Mouse (Mus musculus): ENCODE data around the gene Otulinl. TPM values are rescaled to one million over a fixed set of nuclear protein-coding genes. Genes with fewer than 3 reads are reported as not detected.

Otulinl gene
- polyA plus RNA-seq, 1 experiment from 2014 or later, result 19.9 TPM

- H3K9ac ChIP-seq, result no peak overlapping the region
- no peaks in the 10 kb centered on the region for H3K27me3 ChIP-seq
- WGBS, result 20% methylated on average over 1 of the region's 1 CpGs
- H3K27ac ChIP-seq, result peak overlapping the region; percentile 59; the same call in 1 of the 2 replicates
- no peaks in the 10 kb centered on the region for H3K36me3 ChIP-seq
- no peak overlapping the region for H3K4me3 ChIP-seq
- peaks cover 17% of the 10 kb centered on the region; the same call in 1 of the 2 replicates for H3K4me1 ChIP-seq
- H3K4me2 ChIP-seq (replicated peaks), result no peak overlapping the region
- no peaks in the 10 kb centered on the region for H3K9me3 ChIP-seq
- no peak for ATAC-seq (ENCODE audit: insufficient number of reproducible peaks, insufficient read depth, low FRiP score, low TSS enrichment)
These were observed 21.6 kb upstream of the Otulinl start for GRCm38 (mm10) chr15:27702972-27703313.

- no peak overlapping the region for H3K4me3 ChIP-seq
- H3K9me3 ChIP-seq, result no peaks in the 10 kb centered on the region
- no peak overlapping the region for H3K4me2 ChIP-seq (replicated peaks)
- H3K4me1 ChIP-seq, result peaks cover 17% of the 10 kb centered on the region; the same call in 1 of the 2 replicates
- H3K27ac ChIP-seq, result peak overlapping the region; percentile 59; the same call in 1 of the 2 replicates
- H3K27me3 ChIP-seq, result no peaks in the 10 kb centered on the region
- H3K36me3 ChIP-seq, result no peaks in the 10 kb centered on the region
- WGBS, result 37% methylated on average over 11 of the region's 11 CpGs
- ATAC-seq (ENCODE audit: insufficient number of reproducible peaks, insufficient read depth, low FRiP score, low TSS enrichment), result no peak
- no peak overlapping the region for H3K9ac ChIP-seq
These were observed 20.9 kb upstream of the Otulinl start for GRCm38 (mm10) chr15:27702031-27702971.

GRCm38 (mm10) chr15:27697632-27698031 is 16.3 kb upstream of the Otulinl start:
- no peak overlapping the region for H3K27ac ChIP-seq
- 89% methylated on average over 5 of the region's 5 CpGs for WGBS
- H3K4me2 ChIP-seq (replicated peaks), result no peak overlapping the region
- no peak overlapping the region for H3K4me3 ChIP-seq
- no peak overlapping the region for H3K9ac ChIP-seq
- H3K4me1 ChIP-seq, result peaks cover 8% of the 10 kb centered on the region; the same call in 1 of the 2 replicates
- no peaks in the 10 kb centered on the region for H3K36me3 ChIP-seq
- ATAC-seq (ENCODE audit: insufficient number of reproducible peaks, insufficient read depth, low FRiP score, low TSS enrichment), result no peak
- H3K9me3 ChIP-seq, result no peaks in the 10 kb centered on the region
- H3K27me3 ChIP-seq, result no peaks in the 10 kb centered on the region

GRCm38 (mm10) chr15:27693235-27693634 is 11.9 kb upstream of the Otulinl start:
- H3K9me3 ChIP-seq, result no peaks in the 10 kb centered on the region
- H3K4me1 ChIP-seq, result no peaks in the 10 kb centered on the region
- no peaks in the 10 kb centered on the region for H3K27me3 ChIP-seq
- H3K4me2 ChIP-seq (replicated peaks), result no peak overlapping the region
- H3K9ac ChIP-seq, result no peak overlapping the region
- ATAC-seq (ENCODE audit: insufficient number of reproducible peaks, insufficient read depth, low FRiP score, low TSS enrichment), result no peak
- 86% methylated on average over 10 of the region's 10 CpGs for WGBS
- no peaks in the 10 kb centered on the region for H3K36me3 ChIP-seq
- no peak overlapping the region for H3K4me3 ChIP-seq
- H3K27ac ChIP-seq, result no peak overlapping the region

GRCm38 (mm10) chr15:27692161-27692560 is 10.8 kb upstream of the Otulinl start:
- WGBS, result 80% methylated on average over 7 of the region's 7 CpGs
- Histone ChIP-seq H3K9me3 (no peaks in the 10 kb centered on the region), H3K36me3 (no peaks in the 10 kb centered on the region), H3K4me1 (no peaks in the 10 kb centered on the region), H3K27me3 (no peaks in the 10 kb centered on the region), H3K4me2 (replicated peaks) (no peak overlapping the region), H3K4me3 (no peak overlapping the region), H3K9ac (no peak overlapping the region), H3K27ac (no peak overlapping the region)
- ATAC-seq (ENCODE audit: insufficient number of reproducible peaks, insufficient read depth, low FRiP score, low TSS enrichment), result no peak

GRCm38 (mm10) chr15:27691213-27691612 is 9.8 kb upstream of the Otulinl start:
- no peak for ATAC-seq (ENCODE audit: insufficient number of reproducible peaks, insufficient read depth, low FRiP score, low TSS enrichment)
- WGBS, result 86% methylated on average over 7 of the region's 7 CpGs
- no peak overlapping the region for H3K4me2 ChIP-seq (replicated peaks)
- H3K9me3 ChIP-seq, result no peaks in the 10 kb centered on the region
- H3K9ac ChIP-seq, result no peak overlapping the region
- no peak overlapping the region for H3K4me3 ChIP-seq
- no peaks in the 10 kb centered on the region for H3K27me3 ChIP-seq
- H3K36me3 ChIP-seq, result no peaks in the 10 kb centered on the region
- H3K27ac ChIP-seq, result no peak overlapping the region
- no peaks in the 10 kb centered on the region for H3K4me1 ChIP-seq

- no peak overlapping the region for H3K27ac ChIP-seq
- H3K4me1 ChIP-seq, result no peaks in the 10 kb centered on the region
- no peak overlapping the region for H3K4me2 ChIP-seq (replicated peaks)
- no peaks in the 10 kb centered on the region for H3K9me3 ChIP-seq
- H3K9ac ChIP-seq, result no peak overlapping the region
- H3K27me3 ChIP-seq, result no peaks in the 10 kb centered on the region
- H3K36me3 ChIP-seq, result no peaks in the 10 kb centered on the region
- 78% methylated on average over 9 of the region's 9 CpGs for WGBS
- no peak for ATAC-seq (ENCODE audit: insufficient number of reproducible peaks, insufficient read depth, low FRiP score, low TSS enrichment)
- no peak overlapping the region for H3K4me3 ChIP-seq
These were observed 6.8 kb upstream of the Otulinl start for GRCm38 (mm10) chr15:27688041-27688651.

GRCm38 (mm10) chr15:27684813-27685212 is 3.4 kb upstream of the Otulinl start:
- WGBS, result 80% methylated on average over 7 of the region's 7 CpGs
- Histone ChIP-seq H3K4me1 (peaks cover 5% of the 10 kb centered on the region; the same call in 1 of the 2 replicates), H3K4me2 (replicated peaks) (no peak overlapping the region), H3K9me3 (no peaks in the 10 kb centered on the region), H3K9ac (no peak overlapping the region), H3K27ac (no peak overlapping the region), H3K4me3 (no peak overlapping the region), H3K27me3 (0 out of 2 replicates have a peak, but pooled peaks cover 3% of the 10 kb centered on the region), H3K36me3 (no peaks in the 10 kb centered on the region)
- ATAC-seq (ENCODE audit: insufficient number of reproducible peaks, insufficient read depth, low FRiP score, low TSS enrichment), result no peak

GRCm38 (mm10) chr15:27683206-27683605 is 1.8 kb upstream of the Otulinl start:
- H3K4me1 ChIP-seq, result peaks cover 5% of the 10 kb centered on the region; the same call in 1 of the 2 replicates
- no peak for ATAC-seq (ENCODE audit: insufficient number of reproducible peaks, insufficient read depth, low FRiP score, low TSS enrichment)
- WGBS, result 88% methylated on average over 1 of the region's 1 CpGs
- no peak overlapping the region for H3K4me3 ChIP-seq
- H3K9me3 ChIP-seq, result no peaks in the 10 kb centered on the region
- H3K27me3 ChIP-seq, result 0 out of 2 replicates have a peak, but pooled peaks cover 3% of the 10 kb centered on the region
- H3K9ac ChIP-seq, result no peak overlapping the region
- no peak overlapping the region for H3K27ac ChIP-seq
- H3K4me2 ChIP-seq (replicated peaks), result no peak overlapping the region
- no peaks in the 10 kb centered on the region for H3K36me3 ChIP-seq

- Histone ChIP-seq H3K4me1 (peaks cover 5% of the 10 kb centered on the region; the same call in 1 of the 2 replicates), H3K27me3 (0 out of 2 replicates have a peak, but pooled peaks cover 3% of the 10 kb centered on the region), H3K36me3 (no peaks in the 10 kb centered on the region), H3K4me3 (no peak overlapping the region), H3K27ac (no peak overlapping the region), H3K9me3 (no peaks in the 10 kb centered on the region), H3K9ac (no peak overlapping the region), H3K4me2 (replicated peaks) (no peak overlapping the region)
- 27% methylated on average over 9 of the region's 9 CpGs for whole genome bisulfite sequencing
- ATAC-seq (ENCODE audit: insufficient number of reproducible peaks, insufficient read depth, low FRiP score, low TSS enrichment), result no peak
These were observed 1.2 kb upstream of the Otulinl start for GRCm38 (mm10) chr15:27682619-27683018.

- Histone ChIP-seq H3K27me3 (0 out of 2 replicates have a peak, but pooled peaks cover 3% of the 10 kb centered on the region), H3K9me3 (no peaks in the 10 kb centered on the region), H3K4me1 (peaks cover 11% of the 10 kb centered on the region; the same call in 1 of the 2 replicates), H3K4me2 (replicated peaks) (peak overlapping the region; percentile 84), H3K9ac (peak overlapping the region; percentile 68), H3K4me3 (peak overlapping the region; percentile 66), H3K27ac (peak overlapping the region; percentile 57; the same call in 1 of the 2 replicates), H3K36me3 (no peaks in the 10 kb centered on the region)
- no peak; the same call in 1 of the 2 replicates for ATAC-seq (ENCODE audit: insufficient number of reproducible peaks, insufficient read depth, low FRiP score, low TSS enrichment)
- WGBS, result 2% methylated on average over 28 of the region's 28 CpGs
These were observed 382 bp downstream of the Otulinl start for GRCm38 (mm10) chr15:27680997-27681396.

Measured in embryonic facial prominence, embryonic 12.5 days (tissue).